Mouse (Mus musculus) heart, postnatal 10 days (tissue): Measurements from ENCODE around the gene Ptbp2. TPM values are rescaled to one million over a fixed set of nuclear protein-coding genes. Genes with fewer than 3 reads are reported as not detected.
A peak's percentile ranks its signal among the peaks of the same experiment; 100 is the strongest.

Experiments used
- DNase-seq, 2 experiments: peaks; one replicate each; pipeline ENCODE4 v3.0.0; 2021
- intact Hi-C: fragments of 180-260 bp; cut with DNase I; formaldehyde crosslinking; loops from one replicate; pipeline ENCODE4 v1.15.1; 2025
- total RNA-seq, 2 experiments: library from RNA; stranded (reverse); gene quantifications; 2 replicates each; pipeline ENCODE4 v1.2.3; 2021

The Ptbp2 gene
- 10 to 100 TPM; 35.7 to 39.4 TPM for total RNA-seq

DNA sequence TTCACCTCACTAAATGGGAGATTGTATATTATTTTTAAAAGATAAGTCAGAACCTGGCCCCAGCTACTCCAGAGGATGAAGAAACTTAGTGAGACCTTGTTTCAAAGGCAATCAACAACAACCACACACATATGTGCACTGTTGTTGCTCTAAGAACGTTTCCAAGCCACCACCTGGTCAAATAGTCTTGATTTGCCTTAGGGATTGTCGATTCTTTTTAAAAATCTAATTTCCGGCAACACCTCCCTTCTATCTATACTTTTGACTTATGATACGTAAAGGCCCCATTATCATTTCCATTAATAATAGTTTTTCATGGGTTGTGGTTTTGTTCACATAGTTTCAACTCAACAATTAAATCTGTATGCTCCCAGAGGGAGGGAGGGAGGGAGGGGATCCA is at the start of gene Ptbp2:
Gene Ptbp2, minus strand, starts transcription at position 101 of the 400 bp plus-strand sequence.
- DNase-seq: no peak

DNA sequence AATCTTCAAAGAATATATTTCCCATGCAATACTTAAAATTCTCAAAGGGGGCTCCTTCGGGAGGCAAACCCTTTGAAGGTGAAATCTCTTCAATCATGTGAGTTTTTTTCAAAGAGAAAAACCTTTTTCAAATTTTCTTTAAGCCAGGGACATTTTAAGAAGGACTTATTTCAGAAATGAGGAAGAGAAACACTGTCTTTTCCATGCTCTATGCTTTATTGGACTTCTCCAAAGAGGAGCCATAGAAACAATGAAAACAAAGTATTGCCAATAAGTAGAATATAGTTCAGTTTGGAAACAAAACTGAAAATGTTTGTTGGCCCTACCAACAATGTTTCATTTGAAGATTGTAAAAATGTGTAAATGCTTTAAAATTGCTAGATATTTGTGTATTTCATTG is 30.4 kb upstream of the Ptbp2 start:
- intact Hi-C loops: no loop called here
- no peak for DNase-seq

More for the DNA sequence above, at the start of gene Ptbp2:
- intact Hi-C loops: no loop called here

DNA sequence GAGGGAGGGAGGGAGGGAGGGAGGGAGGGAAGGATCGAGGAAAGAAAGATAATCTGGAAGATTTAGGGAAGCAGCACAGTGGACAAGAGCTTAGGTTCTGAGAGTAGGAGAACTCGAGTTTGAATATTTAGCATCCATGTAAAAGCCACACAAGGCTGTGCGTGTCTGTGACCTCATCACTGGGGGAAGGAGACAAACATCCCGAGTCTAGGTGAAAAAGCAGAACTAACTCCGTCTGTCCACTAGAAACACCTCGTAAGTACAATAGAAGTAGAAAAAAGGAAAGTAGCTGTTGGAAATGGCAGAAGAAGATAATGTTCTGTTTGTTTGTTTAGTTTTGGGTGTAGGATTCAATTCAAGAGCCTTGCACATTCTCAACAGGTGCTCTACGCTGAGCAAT is 21.9 kb upstream of the Ptbp2 start:
- no peak for DNase-seq
- intact Hi-C loops: no loop called here

DNA sequence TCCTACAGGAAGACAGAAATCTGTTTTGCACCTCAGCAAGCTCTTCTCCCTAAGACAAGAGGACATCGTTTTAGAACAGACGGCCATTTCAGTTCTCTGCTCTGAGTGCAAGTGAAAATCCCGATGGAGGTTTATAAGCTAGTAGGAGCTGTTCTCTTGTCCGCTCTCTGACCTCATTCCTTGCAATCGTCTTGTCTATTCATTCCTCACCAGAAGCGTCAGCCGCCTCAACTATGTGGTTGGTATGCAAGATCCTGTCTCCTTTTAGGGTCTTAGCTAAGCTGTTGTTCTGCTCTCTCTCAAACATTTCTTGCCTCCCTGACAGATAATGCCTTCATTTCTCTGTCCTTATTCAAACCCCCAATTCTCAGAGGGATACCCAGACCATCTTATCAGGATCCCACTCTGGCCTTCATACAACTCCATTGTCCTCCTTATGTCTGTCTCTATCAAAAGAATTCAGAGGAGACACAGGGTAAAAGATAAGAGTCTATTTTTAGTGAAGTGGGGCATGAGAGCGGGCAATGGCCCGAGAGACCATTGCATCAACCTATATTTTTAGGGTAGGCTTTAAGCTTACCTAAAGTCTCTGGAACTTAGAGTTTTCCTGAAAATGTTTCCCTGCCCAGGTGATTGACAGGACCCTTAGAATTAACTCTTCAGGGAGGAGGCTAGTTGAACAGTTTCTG is 10.6 kb upstream of the Ptbp2 start:
- DNase-seq: peak; percentile 30 to 40
- intact Hi-C loops: no loop called here

DNA sequence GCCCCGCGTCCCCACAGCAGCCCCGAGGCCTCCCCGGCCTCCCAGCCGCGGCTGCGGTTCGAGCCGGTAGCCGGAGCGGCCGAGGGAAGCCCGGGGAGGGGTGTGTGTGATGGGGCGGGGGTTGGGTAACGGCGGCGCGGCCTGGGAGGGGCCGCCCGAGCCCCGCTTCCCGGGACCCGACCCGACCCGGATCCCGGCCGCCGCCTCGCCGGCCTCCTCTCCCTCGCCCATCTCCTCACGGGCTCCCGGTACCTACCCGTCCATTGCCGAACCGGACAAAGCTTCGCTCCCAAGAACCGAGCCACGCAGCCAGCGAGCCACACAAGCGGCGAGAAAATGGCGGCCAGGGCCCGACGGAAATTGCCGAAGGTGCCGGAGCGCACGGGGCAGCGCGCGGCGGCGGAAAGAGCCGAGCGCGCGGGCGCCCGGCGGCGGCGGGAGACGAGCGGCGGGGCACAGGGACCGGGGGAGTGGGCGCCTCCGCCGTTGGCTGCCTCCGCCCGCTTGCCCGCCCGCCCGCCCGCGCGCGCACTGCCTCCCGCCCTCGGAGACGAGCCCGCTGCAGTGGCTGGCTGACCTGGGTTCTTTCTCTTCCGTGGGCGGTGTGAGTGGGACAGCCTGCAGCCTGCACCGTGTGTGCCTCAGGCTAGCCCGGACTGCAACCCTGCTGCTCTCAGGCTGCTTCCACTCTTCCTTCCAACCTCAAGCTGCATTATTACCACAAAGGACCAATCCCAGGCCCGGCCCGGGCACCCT is 1.1 kb downstream of the Ptbp2 start:
- peak; percentile 93 for DNase-seq
- intact Hi-C loops: no loop called here

DNA sequence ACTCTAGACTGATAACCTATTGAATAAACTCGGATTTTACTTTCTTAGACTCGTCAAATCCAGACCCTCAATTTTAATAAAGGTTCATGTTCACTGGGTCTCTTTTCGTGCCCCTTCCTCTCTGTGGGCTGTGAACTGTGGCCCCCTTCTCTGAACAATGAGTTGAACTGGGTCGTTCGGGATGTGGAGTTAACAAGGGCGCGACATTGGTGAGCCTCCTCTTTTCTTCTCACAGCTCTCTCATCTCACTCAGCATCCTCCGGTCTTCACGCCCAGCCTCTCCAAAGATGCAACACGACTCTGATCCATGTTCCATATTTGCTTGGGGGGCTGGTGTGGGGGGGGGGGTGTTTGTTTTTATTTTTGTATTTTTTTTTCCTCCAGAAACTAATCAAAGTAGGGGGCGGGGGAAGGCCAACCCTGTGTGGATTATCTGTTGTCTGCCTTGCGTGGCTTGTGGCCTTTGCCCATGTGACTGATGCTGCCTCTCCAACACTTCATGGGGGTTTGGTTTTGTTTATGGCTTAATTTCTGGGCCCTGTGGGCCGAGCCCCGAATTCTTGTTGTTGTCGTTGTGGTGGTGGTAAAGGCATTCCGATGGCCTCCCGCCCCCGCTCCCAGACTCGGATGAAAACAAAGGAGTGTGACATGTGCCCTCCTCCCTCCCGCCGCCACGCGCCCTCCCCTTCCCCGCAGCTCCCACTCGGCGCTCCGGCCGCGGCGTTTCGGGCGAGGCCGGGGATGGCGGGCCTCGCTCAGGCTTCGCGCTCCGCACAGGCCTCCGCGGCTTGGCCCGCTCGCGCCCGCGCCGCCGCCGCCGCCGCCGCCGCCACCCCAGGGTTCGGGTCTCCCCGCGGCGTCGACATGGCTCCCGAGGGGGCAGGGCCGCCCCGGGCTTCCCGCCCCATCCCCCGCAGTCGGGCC is 2.0 kb downstream of the Ptbp2 start:
- intact Hi-C loops: no loop called here
- peak; percentile 70 to 71 for DNase-seq

DNA sequence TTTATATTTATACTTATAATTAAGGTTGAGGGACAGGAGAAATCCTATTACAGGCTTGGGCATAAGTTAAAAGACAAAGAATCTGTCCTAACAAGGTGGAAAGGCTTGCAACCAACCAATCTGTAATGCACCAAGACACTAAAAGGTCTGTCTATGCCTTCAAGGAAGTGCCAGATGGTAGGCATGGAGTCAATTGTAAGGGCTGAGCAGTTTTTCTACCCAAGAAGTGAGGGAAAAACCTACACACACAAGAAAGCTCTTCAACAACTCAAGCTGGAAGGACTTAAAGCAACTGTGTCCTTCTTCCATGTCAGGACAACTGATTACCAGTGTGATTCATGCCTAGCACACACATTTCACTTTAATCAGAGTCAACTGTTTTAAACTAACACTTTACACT is 3.4 kb downstream of the Ptbp2 start:
- intact Hi-C loops: no loop called here
- DNase-seq: no peak

DNA sequence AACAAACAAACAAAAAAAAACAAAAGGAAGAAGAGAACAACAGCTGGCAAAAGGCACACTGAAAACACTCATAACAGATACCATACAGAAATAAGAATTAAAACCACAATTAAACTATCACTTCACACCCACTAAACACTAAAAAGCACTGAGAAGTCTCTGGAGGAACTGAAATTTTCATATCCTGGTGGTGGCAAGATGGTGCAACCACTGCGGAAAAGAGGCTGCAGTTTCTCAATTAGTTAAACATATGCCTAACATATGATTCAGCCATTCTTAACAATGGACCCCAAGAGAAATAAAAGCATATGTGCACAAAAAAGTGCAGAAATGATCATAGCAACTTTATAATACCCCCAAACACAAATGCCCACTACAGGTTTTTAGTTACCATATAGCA is 5.0 kb downstream of the Ptbp2 start:
- intact Hi-C loops: no loop called here
- no peak for DNase-seq

DNA sequence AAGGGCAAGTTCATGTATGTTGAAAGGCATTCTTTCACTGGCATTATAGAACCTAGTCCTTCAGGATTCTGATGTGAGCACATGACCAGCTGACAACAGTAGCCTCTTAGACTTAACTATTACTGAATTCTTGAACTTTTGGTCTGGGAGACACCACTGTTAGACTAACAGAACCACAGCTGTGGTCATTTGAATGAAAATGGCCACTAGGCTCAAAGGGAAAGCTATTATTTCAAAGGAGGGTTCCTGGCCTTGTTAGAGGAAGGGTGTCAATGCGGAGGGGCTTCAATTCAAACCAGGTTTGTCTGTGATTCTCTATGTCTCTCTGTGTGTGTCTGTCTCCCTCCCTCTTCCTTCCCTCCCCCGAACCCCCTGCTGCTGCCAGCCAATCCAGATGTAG is 5.8 kb downstream of the Ptbp2 start:
- intact Hi-C loops: no loop called here
- DNase-seq: no peak

DNA sequence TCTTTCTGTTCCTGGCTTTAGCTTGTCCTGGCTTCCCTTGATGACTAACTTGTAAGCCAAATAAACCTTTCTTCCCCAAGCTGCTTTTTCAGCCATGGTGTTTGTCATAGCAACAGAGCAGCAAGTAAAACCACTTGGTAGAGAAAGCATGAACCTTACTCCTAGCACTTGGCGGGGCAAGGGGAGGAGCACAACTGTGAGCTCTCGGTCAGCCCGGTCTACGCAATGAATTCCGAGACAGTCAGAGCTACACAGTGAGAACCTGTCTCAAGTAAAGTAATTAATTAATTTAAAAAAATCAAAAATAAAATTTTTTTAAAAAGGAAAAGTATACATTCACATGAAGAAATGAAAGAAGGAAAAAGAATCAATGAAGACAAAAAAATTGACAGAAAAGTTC is 8.1 kb downstream of the Ptbp2 start:
- intact Hi-C loops: no loop called here
- no peak for DNase-seq

DNA sequence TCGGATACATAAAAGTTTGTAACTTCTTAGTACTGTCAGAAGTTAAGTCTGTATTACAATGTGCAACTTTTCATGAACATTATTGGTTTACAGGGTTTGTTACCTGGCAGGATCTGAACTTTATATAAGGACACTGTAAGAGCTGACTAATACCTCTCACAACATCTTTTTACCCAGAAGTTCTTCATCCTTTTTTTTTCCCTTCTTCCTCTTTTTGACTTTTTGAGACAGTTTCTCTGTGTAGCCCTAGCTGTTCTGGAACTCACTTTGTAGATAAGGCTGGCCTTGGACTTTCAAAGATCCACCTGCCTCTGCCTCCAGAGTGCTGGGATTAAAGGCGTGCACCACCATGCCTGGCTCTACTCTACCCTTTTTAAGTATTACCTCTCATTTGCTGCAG is 11.5 kb downstream of the Ptbp2 start:
- DNase-seq: no peak
- intact Hi-C loops: no loop called here

DNA sequence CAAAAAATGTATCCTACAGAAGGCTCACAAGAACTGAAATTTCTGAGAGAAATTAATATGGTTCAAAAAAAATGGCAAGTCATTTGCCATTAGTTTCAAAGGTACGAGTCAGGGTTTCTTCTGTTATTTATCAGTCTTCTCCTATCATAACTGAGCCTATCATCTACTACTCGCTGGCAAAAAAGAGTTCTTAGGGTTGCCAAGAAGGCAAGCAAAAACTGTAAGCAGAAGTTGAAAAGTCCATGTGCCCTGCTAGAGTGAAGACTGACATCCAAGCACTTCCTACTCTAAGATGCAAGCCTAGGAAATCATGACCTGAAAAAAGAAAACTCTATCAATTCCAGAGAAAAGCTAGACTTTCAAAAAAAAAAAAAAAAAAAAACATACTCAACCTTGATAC is 20.5 kb downstream of the Ptbp2 start:
- DNase-seq: no peak
- intact Hi-C loops: no loop called here

DNA sequence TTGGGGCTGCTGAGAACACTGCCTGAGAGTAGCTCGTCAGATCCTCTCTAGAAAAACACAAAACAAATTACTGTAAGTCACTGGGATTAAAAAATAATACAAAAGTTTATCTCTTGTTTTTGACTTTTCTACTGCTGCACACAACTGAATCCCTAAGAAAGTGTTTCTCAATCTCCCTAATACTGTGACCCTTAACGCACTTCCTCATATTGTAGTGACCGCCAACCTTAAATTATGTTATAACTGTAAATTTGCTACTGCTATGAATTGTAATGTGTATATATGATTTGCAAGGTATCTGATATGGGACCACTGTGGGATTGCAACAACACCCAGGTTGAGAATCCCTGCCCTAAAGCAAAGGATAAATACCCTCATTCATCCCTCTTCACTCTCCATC is 22.5 kb downstream of the Ptbp2 start:
- no peak for DNase-seq
- intact Hi-C loops: no loop called here

DNA sequence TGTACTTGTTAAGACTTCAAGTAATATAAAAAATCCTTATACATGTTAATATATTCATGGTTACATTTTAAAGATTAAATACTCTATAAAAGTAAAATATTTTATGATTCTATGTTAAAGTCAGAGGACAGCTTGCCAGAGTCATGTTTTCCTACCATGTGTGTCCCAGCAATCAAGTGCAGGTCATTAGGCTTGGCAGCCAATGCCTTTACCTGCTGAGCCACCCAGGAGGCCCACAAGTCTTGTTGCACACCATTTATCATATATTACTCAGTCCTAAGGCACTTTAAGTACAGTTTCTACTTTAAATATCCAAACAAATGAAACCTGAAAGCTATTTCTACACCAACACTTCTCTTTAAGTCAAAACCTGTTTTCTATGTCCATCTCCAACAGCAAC is 30.5 kb downstream of the Ptbp2 start:
- intact Hi-C loops: no loop called here
- no peak for DNase-seq

DNA sequence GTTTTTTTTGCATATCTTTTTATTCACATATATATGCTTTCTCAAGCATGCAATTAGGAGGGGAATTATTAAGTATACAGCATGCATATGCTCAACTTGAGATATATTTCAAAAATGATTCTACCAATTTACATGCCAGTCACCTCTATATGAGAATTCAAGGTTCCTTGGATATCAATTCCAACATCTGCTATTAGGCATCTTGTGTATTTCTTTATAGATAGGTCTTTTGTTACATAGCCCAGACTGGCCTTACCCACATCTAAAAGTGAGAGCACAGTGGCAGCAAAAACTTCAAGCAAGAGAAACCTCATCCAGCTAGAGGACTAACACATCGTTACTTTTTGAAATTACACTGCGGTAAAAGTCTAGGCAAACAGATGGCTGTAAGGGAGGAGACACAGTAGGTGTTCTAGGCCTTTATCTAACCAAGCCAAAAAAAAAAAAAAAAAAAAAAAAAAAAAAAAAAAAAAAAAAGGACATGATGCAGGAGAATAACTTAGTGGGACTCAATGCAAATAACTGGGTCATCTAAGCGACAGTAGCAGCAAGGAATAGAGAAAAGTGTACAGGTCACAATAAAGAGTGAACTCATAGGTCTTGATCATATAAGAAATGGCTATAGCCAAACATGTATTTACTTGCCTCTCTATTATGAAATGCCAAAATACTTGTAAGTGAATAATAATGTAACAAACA is 34.6 kb downstream of the Ptbp2 start:
- intact Hi-C loops: no loop called here

DNA sequence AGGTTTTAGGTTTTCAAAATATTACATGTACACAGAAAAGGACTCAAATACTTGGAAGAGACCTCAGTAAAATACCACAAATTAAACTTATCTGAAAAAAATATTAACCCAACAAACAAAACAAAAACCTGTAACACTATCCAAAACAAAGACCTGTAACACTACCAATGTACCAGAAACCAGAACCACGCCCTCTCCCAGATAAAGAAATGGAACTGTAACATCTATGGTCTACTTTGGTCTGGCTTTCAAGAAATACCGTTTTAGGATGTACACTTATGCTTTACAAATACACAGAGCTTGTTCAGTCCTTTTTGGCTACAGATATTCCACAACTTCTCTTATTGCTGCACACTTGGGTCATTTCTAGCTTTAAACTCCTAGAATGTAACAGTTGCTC is 35.1 kb downstream of the Ptbp2 start:
- intact Hi-C loops: no loop called here

More for the DNA sequence above, 34.6 kb downstream of the Ptbp2 start:
- DNase-seq: no peak

DNA sequence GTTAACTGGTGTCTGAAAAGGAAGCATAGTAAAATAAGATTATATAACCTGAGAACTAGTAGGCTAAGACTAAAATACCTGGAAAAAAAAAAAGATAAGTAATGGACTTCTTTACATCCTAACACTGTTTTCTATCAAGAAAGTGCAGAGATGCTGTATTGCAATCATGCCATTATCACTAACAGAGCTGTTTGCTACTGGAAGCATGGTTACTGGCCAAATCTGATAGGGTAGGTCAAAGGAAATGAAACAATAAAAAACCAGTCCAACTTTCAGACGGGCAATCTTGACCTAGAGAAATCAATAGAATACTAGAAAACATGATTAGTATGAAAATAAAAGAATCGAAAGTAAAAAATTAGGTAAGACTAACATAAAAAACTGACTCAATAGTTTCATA is 37.6 kb downstream of the Ptbp2 start:
- DNase-seq: no peak
- intact Hi-C loops: no loop called here

More for the DNA sequence above, 35.1 kb downstream of the Ptbp2 start:
- DNase-seq: no peak

DNA sequence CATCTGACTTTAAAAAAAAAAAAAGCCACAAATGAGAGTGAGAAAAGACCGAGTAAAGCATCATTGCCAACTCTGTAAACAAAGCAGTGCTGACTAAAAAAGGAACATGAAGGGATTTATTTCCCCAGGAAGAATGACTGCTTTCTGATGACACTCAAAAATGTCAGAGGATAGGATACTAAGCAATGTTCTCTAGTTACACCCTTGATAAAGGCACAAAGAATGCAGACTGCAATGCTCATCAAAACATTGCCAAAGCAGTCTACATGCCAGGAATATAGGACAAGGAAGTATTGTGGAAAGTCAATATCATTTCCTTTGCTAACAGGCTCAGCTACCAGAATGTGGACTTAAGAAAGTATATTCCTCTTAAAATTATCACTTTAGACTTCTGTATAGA is 38.5 kb downstream of the Ptbp2 start:
- peak in 1 of 2 experiments; percentile 7 for DNase-seq
- intact Hi-C loops: no loop called here

DNA sequence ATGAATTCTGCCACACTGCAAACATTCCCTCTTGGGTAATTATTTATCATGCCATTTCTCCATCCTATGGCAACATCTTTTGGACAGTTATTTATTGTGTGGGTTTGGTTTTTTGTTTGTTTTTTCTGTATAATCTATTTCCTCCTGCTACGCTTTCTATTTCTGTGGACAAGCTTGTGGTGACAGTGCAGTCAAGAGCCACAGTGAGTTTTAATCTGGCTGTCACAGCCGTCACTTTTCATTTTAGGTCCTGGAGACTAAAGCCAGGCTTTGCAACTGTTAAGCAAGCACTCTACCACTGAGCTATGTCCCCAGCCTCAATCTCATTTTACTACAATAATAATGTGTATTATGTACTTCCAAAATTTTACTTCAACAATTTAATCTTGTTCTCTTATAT is 54.4 kb downstream of the Ptbp2 start:
- DNase-seq: no peak
- intact Hi-C loops: no loop called here

DNA sequence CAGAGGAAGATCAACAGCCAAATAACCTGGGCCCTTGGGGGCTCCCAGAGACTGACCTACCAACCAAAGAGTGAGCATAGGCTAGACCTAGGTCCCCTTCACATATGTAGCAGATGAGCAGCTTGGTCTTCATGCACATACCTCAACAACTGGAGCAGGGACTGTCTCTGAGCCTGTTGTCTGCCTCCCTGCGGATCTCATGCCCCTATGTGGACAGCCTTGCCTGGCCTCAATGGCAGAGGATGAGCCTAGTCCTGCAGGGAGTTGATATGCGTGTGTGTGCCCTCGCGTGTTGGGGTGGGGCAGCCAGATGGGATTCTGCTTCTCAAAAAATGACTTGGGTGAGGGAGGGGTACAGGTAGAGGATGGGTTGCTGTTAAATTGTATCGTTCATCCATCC is 72.2 kb downstream of the Ptbp2 start:
- intact Hi-C loops: no loop called here

DNA sequence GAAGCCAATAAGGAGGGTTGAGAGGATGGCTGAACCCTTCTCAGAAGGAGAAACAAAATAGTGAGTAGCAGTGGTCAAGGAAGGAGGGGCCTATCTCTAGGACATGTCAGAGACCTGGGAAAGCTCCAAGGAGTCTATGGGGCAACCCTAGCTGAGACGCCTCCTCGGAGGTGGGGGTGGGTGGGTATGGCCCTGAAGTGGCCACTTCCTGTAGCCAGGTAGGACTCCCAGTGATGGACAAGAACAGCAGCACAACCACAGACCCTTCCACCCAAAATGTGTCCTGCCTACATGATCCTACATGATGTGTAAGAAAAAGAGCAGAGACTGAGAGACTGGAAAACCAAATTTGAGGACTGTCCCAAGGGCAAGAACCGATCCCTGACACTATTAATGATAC is 72.8 kb downstream of the Ptbp2 start:
- no peak for DNase-seq
- intact Hi-C loops: no loop called here

More for the DNA sequence above, 72.2 kb downstream of the Ptbp2 start:
- DNase-seq: no peak
